Comparison of ENCODE assay signal across 18 mouse cellular contexts in the genomic region with DNA sequence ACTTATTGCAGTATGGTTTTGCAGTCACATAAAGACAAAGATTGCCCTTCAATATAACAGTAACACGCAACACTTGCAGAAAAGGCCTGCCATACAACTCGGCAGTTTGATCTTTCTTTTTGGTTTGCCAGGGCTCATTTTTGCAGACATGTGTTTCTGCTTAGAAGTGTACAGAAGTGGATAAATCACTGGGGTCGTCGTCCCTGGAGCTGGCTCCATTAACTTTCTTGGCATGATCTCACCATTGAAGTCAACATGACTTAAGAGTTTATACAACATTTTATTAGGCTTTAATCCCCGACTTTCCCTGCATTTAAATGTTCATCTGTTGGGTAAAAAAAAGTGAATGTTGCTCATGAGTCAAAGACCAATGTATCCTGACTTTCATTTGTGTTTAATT.
A peak's percentile ranks its signal among the peaks of the same experiment; 100 is the strongest.
DNase-seq lines count a peak whose midpoint lies in the region; ATAC-seq and TF ChIP-seq lines count a peak whose summit lies in the region.
"Had no signal": no experiment of that assay in that cellular context is flagged by ENCODE, and none has a peak within 500 bp of the region (broad histone marks: within the 10 kb centered on the region; RNA-seq: fewer than 3 reads in every experiment).

No protein-coding gene starts in this region.

- no peak overlapping the region for H3K4me3 ChIP-seq in kidney, embryonic 16.5 days (ENCODE audit: low read length)
- no peak overlapping the region for H3K4me3 ChIP-seq in kidney, adult 2 months (ENCODE audit: insufficient read depth, low read depth, low read length)
- H3K4me3 ChIP-seq in embryonic facial prominence, embryonic 13.5 days, result no peak overlapping the region
- H3K4me3 ChIP-seq in limb, embryonic 13.5 days, result no peak overlapping the region
- H3K4me3 ChIP-seq: heart, embryonic 13.5 days; hindbrain, embryonic 10.5 days; liver, embryonic 15.5 days; midbrain, embryonic 13.5 days; myocyte had no signal

- no peaks in the 10 kb centered on the region for H3K27me3 ChIP-seq in kidney, embryonic 16.5 days (ENCODE audit: insufficient read depth, low read length)
- no peaks in the 10 kb centered on the region for H3K27me3 ChIP-seq in kidney, adult 2 months (replicated peaks; ENCODE audit: control insufficient read depth, insufficient read depth, low read length)
- H3K27me3 ChIP-seq in embryonic facial prominence, embryonic 13.5 days, result no peaks in the 10 kb centered on the region
- no peaks in the 10 kb centered on the region for H3K27me3 ChIP-seq in limb, embryonic 13.5 days
- H3K27me3 ChIP-seq: heart, embryonic 13.5 days; liver, embryonic 15.5 days; midbrain, embryonic 13.5 days had no signal

- H3K36me3 ChIP-seq in kidney, embryonic 16.5 days (ENCODE audit: insufficient read depth, low read length), result no peaks in the 10 kb centered on the region
- no peaks in the 10 kb centered on the region for H3K36me3 ChIP-seq in kidney, adult 2 months (ENCODE audit: control insufficient read depth, insufficient read depth, low read length)
- no peaks in the 10 kb centered on the region for H3K36me3 ChIP-seq in embryonic facial prominence, embryonic 13.5 days
- no peaks in the 10 kb centered on the region for H3K36me3 ChIP-seq in limb, embryonic 13.5 days
- H3K36me3 ChIP-seq: heart, embryonic 13.5 days; hindbrain, embryonic 10.5 days; liver, embryonic 15.5 days; midbrain, embryonic 13.5 days had no signal

- TF ChIP-seq CTCF in kidney, adult 2 months (conservative IDR thresholded peaks at IDR 0.05; ENCODE audit: insufficient read depth, insufficient read length, low read depth, low read length), result no peak

- DNase-seq in kidney, adult 2 months, result no peak
- DNase-seq in embryo, embryonic 11 days, result peak; percentile 58
- DNase-seq in heart, postnatal 4 days, result no peak
- DNase-seq in layer of hippocampus, postnatal 25 days (ENCODE audit: extremely low spot score in 1 of 2, low spot score in 1 of 2), result no peak
- no peak for DNase-seq in spleen, adult 12 weeks (ENCODE audit: low spot score)
- DNase-seq: cerebellum, adult 11 months; layer of hippocampus, adult 9-11 months; thymus, adult 18-20 months had no signal

- H3K9me3 ChIP-seq in kidney, embryonic 16.5 days (ENCODE audit: low read length), result no peaks in the 10 kb centered on the region
- H3K9me3 ChIP-seq in embryonic facial prominence, embryonic 13.5 days, result no peaks in the 10 kb centered on the region
- no peaks in the 10 kb centered on the region for H3K9me3 ChIP-seq in limb, embryonic 13.5 days
- H3K9me3 ChIP-seq: heart, embryonic 13.5 days; hindbrain, embryonic 10.5 days; liver, embryonic 15.5 days; midbrain, embryonic 13.5 days had no signal

- H3K27ac ChIP-seq in kidney, embryonic 16.5 days (ENCODE audit: low read length), result peak overlapping the region; percentile 65
- no peak overlapping the region for H3K27ac ChIP-seq in kidney, adult 2 months (ENCODE audit: insufficient read depth, low read depth, low read length)
- H3K27ac ChIP-seq in embryonic facial prominence, embryonic 13.5 days, result peak overlapping the region; percentile 76
- H3K27ac ChIP-seq in limb, embryonic 13.5 days, result peak overlapping the region; percentile 40; the same call in 1 of the 2 replicates
- H3K27ac ChIP-seq: heart, embryonic 13.5 days; hindbrain, embryonic 10.5 days; liver, embryonic 15.5 days; macrophage; midbrain, embryonic 13.5 days had no signal

- 38% methylated on average over 5 of the region's 5 CpGs for WGBS in kidney, embryonic 16.5 days
- WGBS in kidney, adult 2 months, result 47% methylated on average over 5 of the region's 5 CpGs
- 17% methylated on average over 5 of the region's 5 CpGs for WGBS in embryonic facial prominence, embryonic 13.5 days
- 15% methylated on average over 5 of the region's 5 CpGs for WGBS in limb, embryonic 13.5 days

- no peak overlapping the region for H3K9ac ChIP-seq in kidney, embryonic 16.5 days (replicated peaks; ENCODE audit: low read length)
- H3K9ac ChIP-seq in embryonic facial prominence, embryonic 13.5 days, result no peak overlapping the region
- H3K9ac ChIP-seq in limb, embryonic 13.5 days, result no peak overlapping the region
- H3K9ac ChIP-seq: heart, embryonic 13.5 days; liver, embryonic 15.5 days; midbrain, embryonic 13.5 days had no signal

- no peak for ATAC-seq in kidney, embryonic 16.5 days (ENCODE audit: low FRiP score, low TSS enrichment)
- no peak; the same call in 1 of the 2 replicates for ATAC-seq in embryonic facial prominence, embryonic 13.5 days (ENCODE audit: insufficient number of reproducible peaks, insufficient read depth, low FRiP score, low TSS enrichment, low read depth)
- peak; percentile 86 for ATAC-seq in limb, embryonic 13.5 days (ENCODE audit: low FRiP score, low read depth)
- ATAC-seq: intestine, embryonic 16.5 days; midbrain, embryonic 13.5 days had no signal

- peaks cover 12% of the 10 kb centered on the region for H3K4me1 ChIP-seq in kidney, embryonic 16.5 days (ENCODE audit: insufficient read depth, low read length)
- H3K4me1 ChIP-seq in kidney, adult 2 months (ENCODE audit: control insufficient read depth, insufficient read depth, low read length), result no peaks in the 10 kb centered on the region
- peaks cover 28% of the 10 kb centered on the region for H3K4me1 ChIP-seq in embryonic facial prominence, embryonic 13.5 days
- peaks cover 29% of the 10 kb centered on the region for H3K4me1 ChIP-seq in limb, embryonic 13.5 days
- H3K4me1 ChIP-seq: hindbrain, embryonic 10.5 days; liver, embryonic 15.5 days; midbrain, embryonic 13.5 days had no signal

- TF ChIP-seq POLR2A in kidney, adult 2 months (IDR thresholded peaks at IDR 0.05; ENCODE audit: low read depth, low read length), result no peak

- no peak overlapping the region for H3K4me2 ChIP-seq in kidney, embryonic 16.5 days (replicated peaks; ENCODE audit: low read depth, low read length)
- H3K4me2 ChIP-seq in embryonic facial prominence, embryonic 13.5 days, result no peak overlapping the region
- H3K4me2 ChIP-seq in limb, embryonic 13.5 days (replicated peaks), result no peak overlapping the region
- H3K4me2 ChIP-seq: heart, embryonic 13.5 days; liver, embryonic 15.5 days; midbrain, embryonic 13.5 days had no signal
